Mouse (Mus musculus) forebrain, embryonic 13.5 days (tissue): ENCODE results near the gene Snx17. TPM values are rescaled to one million over a fixed set of nuclear protein-coding genes. Genes with fewer than 3 reads are reported as not detected.

Experiments used
- ATAC-seq: fragments of 200-750 bp; cut with Nextera tagmentation; 2 replicates; pipeline ENCODE4 v1.8.0; 2017
- H3K27ac ChIP-seq: fragments of 300-500 bp; sonication (generic); 2 replicates; pipeline ENCODE4 v1.5.1; 2015; ENCODE audit warnings: inconsistent platforms, mild to moderate bottlenecking, moderate library complexity
- H3K27me3 ChIP-seq: fragments of 300-500 bp; sonication (generic); 2 replicates; pipeline ENCODE4 v1.6.1; 2015; ENCODE audit warnings: mild to moderate bottlenecking, inconsistent platforms
- H3K36me3 ChIP-seq: fragments of 300-500 bp; sonication (generic); 2 replicates; pipeline ENCODE4 v1.6.1; 2015; ENCODE audit warnings: mild to moderate bottlenecking, inconsistent platforms; ENCODE audit not compliant: poor library complexity, severe bottlenecking
- H3K4me1 ChIP-seq: fragments of 300-500 bp; sonication (generic); 2 replicates; pipeline ENCODE4 v1.6.1; 2015; ENCODE audit warnings: inconsistent platforms
- H3K4me2 ChIP-seq: fragments of 300-500 bp; sonication (generic); 2 replicates; pipeline ENCODE4 v1.6.1; 2015; ENCODE audit warnings: inconsistent platforms, mild to moderate bottlenecking, moderate library complexity
- H3K4me3 ChIP-seq: fragments of 300-500 bp; sonication (generic); 2 replicates; pipeline ENCODE4 v1.5.1; 2015; ENCODE audit warnings: mild to moderate bottlenecking, inconsistent platforms
- H3K9ac ChIP-seq: fragments of 300-500 bp; sonication (generic); 2 replicates; pipeline ENCODE4 v1.6.1; 2015; ENCODE audit warnings: mild to moderate bottlenecking, inconsistent platforms
- H3K9me3 ChIP-seq: fragments of 300-500 bp; sonication (generic); replicated peaks from 2 replicates; pipeline ENCODE4 v1.6.1; 2016; ENCODE audit warnings: inconsistent platforms
- WGBS: fragments of 180-500 bp; shearing (Covaris S2); methylation state at CpG from one replicate; pipeline ENCODE4 v1.1.7; 2015; 5-methylcytosine and 5-hydroxymethylcytosine counted together
- polyA plus RNA-seq: library from polyadenylated mRNA; unstranded; fragments of >200 nt; fragmentation: Nextera tagmentation; extraction: Ambion mirVana; gene quantifications from 2 replicates; pipeline ENCODE4 v1.2.1, GENCODE M21; 2015

The Snx17 gene
- polyA plus RNA-seq, 1 experiment from 2014 or later: 139 TPM

- ATAC-seq: peak; percentile 77
- WGBS: under 1% methylated on average over 40 of the region's 40 CpGs
Measured at GRCm38 (mm10) chr5:31219911-31220447, 27.0 kb downstream of the Snx17 start.

GRCm38 (mm10) chr5:31220448-31221303 is 27.6 kb downstream of the Snx17 start, which contains the start of gene Ppm1g:
TSS of gene Ppm1g (minus strand) at chr5:31220687.
- WGBS: under 1% methylated on average over 70 of the region's 70 CpGs
- peak within 1 kb of the TSS; percentile 90 for H3K4me3 ChIP-seq
- peak within 1 kb of the TSS; percentile 87 for H3K27ac ChIP-seq
- H3K36me3 ChIP-seq: no peaks in the 10 kb centered on the region
- H3K27me3 ChIP-seq: no peaks in the 10 kb centered on the region
- H3K9ac ChIP-seq: peak within 1 kb of the TSS; percentile 92
- ATAC-seq: peak; percentile 96
- peaks cover 18% of the 10 kb centered on the region for H3K4me1 ChIP-seq
- no peaks in the 10 kb centered on the region for H3K9me3 ChIP-seq
- peak within 1 kb of the TSS; percentile 79 for H3K4me2 ChIP-seq

More at GRCm38 (mm10) chr5:31219911-31220447, 27.0 kb downstream of the Snx17 start:
- H3K27me3 ChIP-seq: no peaks in the 10 kb centered on the region
- no peaks in the 10 kb centered on the region for H3K36me3 ChIP-seq
- peak overlapping the region; percentile 90 for H3K4me3 ChIP-seq
- peaks cover 18% of the 10 kb centered on the region for H3K4me1 ChIP-seq
- H3K4me2 ChIP-seq: peak overlapping the region; percentile 79
- H3K27ac ChIP-seq: peak overlapping the region; percentile 87
- peak overlapping the region; percentile 92 for H3K9ac ChIP-seq
- H3K9me3 ChIP-seq: no peaks in the 10 kb centered on the region

- Histone ChIP-seq H3K4me1 (peaks cover 18% of the 10 kb centered on the region), H3K9ac (peak overlapping the region; percentile 92), H3K27ac (peak overlapping the region; percentile 87), H3K36me3 (no peaks in the 10 kb centered on the region), H3K27me3 (no peaks in the 10 kb centered on the region), H3K4me2 (peak overlapping the region; percentile 79), H3K9me3 (no peaks in the 10 kb centered on the region), H3K4me3 (peak overlapping the region; percentile 90)
- ATAC-seq: no peak; the same call in 1 of the 2 replicates
- WGBS: 10% methylated on average over 11 of the region's 11 CpGs
Measured at GRCm38 (mm10) chr5:31221304-31221945, 28.4 kb downstream of the Snx17 start.

- no peak for ATAC-seq
- H3K9ac ChIP-seq: no peak overlapping the region
- H3K27ac ChIP-seq: no peak overlapping the region
- H3K27me3 ChIP-seq: no peaks in the 10 kb centered on the region
- H3K4me3 ChIP-seq: no peak overlapping the region
- H3K4me2 ChIP-seq: no peak overlapping the region
- 96% methylated on average over 9 of the region's 9 CpGs for WGBS
- H3K4me1 ChIP-seq: peaks cover 14% of the 10 kb centered on the region
- no peaks in the 10 kb centered on the region for H3K36me3 ChIP-seq
- no peaks in the 10 kb centered on the region for H3K9me3 ChIP-seq
Measured at GRCm38 (mm10) chr5:31222696-31223095, 29.7 kb downstream of the Snx17 start.

GRCm38 (mm10) chr5:31226641-31227040 is 33.6 kb downstream of the Snx17 start:
- no peak for ATAC-seq
- 67% methylated on average over 1 of the region's 1 CpGs for WGBS
- H3K9ac ChIP-seq: no peak overlapping the region

GRCm38 (mm10) chr5:31240637-31241521 is 47.9 kb downstream of the Snx17 start, which contains the start of the genes Nrbp1 and Gm9970:
TSS of gene Nrbp1 (plus strand) at chr5:31240864.
TSS of gene Gm9970 (minus strand) at chr5:31241232.
- WGBS: under 1% methylated on average over 49 of the region's 103 CpGs
- peaks cover 8% of the 10 kb centered on the region; the same call in 1 of the 2 replicates for H3K9me3 ChIP-seq
- peak within 1 kb of the TSS; percentile 92 for H3K4me3 ChIP-seq
- peaks cover 16% of the 10 kb centered on the region for H3K4me1 ChIP-seq
- peak within 1 kb of the TSS; percentile 95 for H3K27ac ChIP-seq
- peak; percentile 99 for ATAC-seq
- peak within 1 kb of the TSS; percentile 89 for H3K4me2 ChIP-seq
- no peaks in the 10 kb centered on the region for H3K27me3 ChIP-seq
- peak within 1 kb of the TSS; percentile 94 for H3K9ac ChIP-seq
- H3K36me3 ChIP-seq: peaks cover 23% of the 10 kb centered on the region

More at GRCm38 (mm10) chr5:31226641-31227040, 33.6 kb downstream of the Snx17 start:
- Histone ChIP-seq H3K36me3 (no peaks in the 10 kb centered on the region), H3K27me3 (no peaks in the 10 kb centered on the region), H3K9me3 (no peaks in the 10 kb centered on the region), H3K27ac (no peak overlapping the region), H3K4me3 (no peak overlapping the region), H3K4me1 (no peaks in the 10 kb centered on the region), H3K4me2 (no peak overlapping the region)

GRCm38 (mm10) chr5:31241522-31242034 is 48.6 kb downstream of the Snx17 start:
- Histone ChIP-seq H3K4me3 (peak overlapping the region; percentile 92), H3K36me3 (peaks cover 30% of the 10 kb centered on the region), H3K4me1 (peaks cover 16% of the 10 kb centered on the region), H3K4me2 (peak overlapping the region; percentile 89), H3K27ac (peak overlapping the region; percentile 95), H3K9ac (peak overlapping the region; percentile 94), H3K9me3 (0 out of 2 replicates have a peak, but pooled peaks cover under 1% of the 10 kb centered on the region), H3K27me3 (no peaks in the 10 kb centered on the region)
- no peak for ATAC-seq
- 0% methylated on average over 13 of the region's 13 CpGs for whole genome bisulfite sequencing

GRCm38 (mm10) chr5:31242191-31242590 is 49.2 kb downstream of the Snx17 start:
- peak overlapping the region; percentile 89 for H3K4me2 ChIP-seq
- H3K4me1 ChIP-seq: peaks cover 16% of the 10 kb centered on the region
- H3K9ac ChIP-seq: peak overlapping the region; percentile 94
- peaks cover 36% of the 10 kb centered on the region for H3K36me3 ChIP-seq
- H3K27me3 ChIP-seq: no peaks in the 10 kb centered on the region
- H3K4me3 ChIP-seq: peak overlapping the region; percentile 92
- H3K27ac ChIP-seq: no peak overlapping the region
- no peak for ATAC-seq
- no peaks in the 10 kb centered on the region for H3K9me3 ChIP-seq
- 16% methylated on average over 10 of the region's 10 CpGs for WGBS

Other genes with a start within 250 kb of the Snx17 start
- 9.2 and 10.1 TPM in 2 replicates for gene Cgref1, start 247.6 kb upstream of the Snx17 start, polyA plus RNA-seq
- 126 and 132 TPM in 2 replicates for gene Preb, start 232.9 kb upstream of the Snx17 start, polyA plus RNA-seq
- not detected in 2 replicates for gene Tcf23, start 224.6 kb upstream of the Snx17 start, polyA plus RNA-seq
- 124 and 130 TPM in 2 replicates for gene Atraid, start 144.9 kb upstream of the Snx17 start, polyA plus RNA-seq
- 10.9 and 11.5 TPM in 2 replicates for gene Slc5a6, start 144.3 kb upstream of the Snx17 start, polyA plus RNA-seq
- gene Cad, start 138.4 kb upstream of the Snx17 start, polyA plus RNA-seq: 24.2 and 28.6 TPM in 2 replicates
- not detected in 2 replicates for gene Dnajc5g, start 86.9 kb upstream of the Snx17 start, polyA plus RNA-seq
- 1.7 and 1.8 TPM in 2 replicates for gene Slc30a3, start 85.0 kb upstream of the Snx17 start, polyA plus RNA-seq
- not detected in 2 replicates for gene Trim54, start 76.5 kb upstream of the Snx17 start, polyA plus RNA-seq
- gene Ucn, start 54.4 kb upstream of the Snx17 start, polyA plus RNA-seq: not detected in 2 replicates
- gene Mpv17, start 39.0 kb upstream of the Snx17 start, polyA plus RNA-seq: 56.7 and 57.1 TPM in 2 replicates
- 1.5 and 1.9 TPM in 2 replicates for gene Gm29609, start 13.3 kb upstream of the Snx17 start, polyA plus RNA-seq
- 76.5 and 86.9 TPM in 2 replicates for gene Gtf3c2, start 13.1 kb upstream of the Snx17 start, polyA plus RNA-seq
- 75.8 and 77.9 TPM in 2 replicates for gene Eif2b4, start 203 bp downstream of the Snx17 start, polyA plus RNA-seq
- gene Zfp513, start 9.1 kb downstream of the Snx17 start, polyA plus RNA-seq: 13.3 and 13.4 TPM in 2 replicates
- gene Ppm1g, start 27.5 kb downstream of the Snx17 start, polyA plus RNA-seq: 164 and 176 TPM in 2 replicates
- gene Nrbp1, start 47.6 kb downstream of the Snx17 start, polyA plus RNA-seq: 137 and 145 TPM in 2 replicates
- 0.44 TPM in 1 of 2 replicates, not detected in the other for gene Gm9970, start 48.0 kb downstream of the Snx17 start, polyA plus RNA-seq
- gene Krtcap3, start 58.5 kb downstream of the Snx17 start, polyA plus RNA-seq: 2.3 and 3.6 TPM in 2 replicates
- 29.6 and 38.5 TPM in 2 replicates for gene Ift172, start 97.9 kb downstream of the Snx17 start, polyA plus RNA-seq
- 62.1 and 66.7 TPM in 2 replicates for gene Fndc4, start 102.9 kb downstream of the Snx17 start, polyA plus RNA-seq
- gene Gckr, start 104.2 kb downstream of the Snx17 start, polyA plus RNA-seq: 0.12 and 0.16 TPM in 2 replicates